Mouse (Mus musculus) CH12.LX (cell line): ENCODE results near the gene D130043K22Rik.

Source experiments
- CHD2 ChIP-seq: IDR thresholded peaks from 2 replicates; pipeline ENCODE4 v1.6.1; 2011; ENCODE audit warnings: low read length, improper control_type of control experiment
- CTCF ChIP-seq, 2 experiments: IDR thresholded peaks in 1 of 2; conservative IDR thresholded peaks in 1 of 2; 2 replicates each; pipeline ENCODE4 v1.5.1; 2011 to 2012; ENCODE audit warnings: low read depth in 2 of 2, low read length in 2 of 2, improper control_type of control experiment in 1 of 2, inconsistent platforms in 1 of 2, mild to moderate bottlenecking in 1 of 2, moderate library complexity in 1 of 2
- EP300 ChIP-seq: IDR thresholded peaks from 2 replicates; pipeline ENCODE4 v1.6.1; 2011; ENCODE audit warnings: low read length, improper control_type of control experiment
- ETS1 ChIP-seq: conservative IDR thresholded peaks from 2 replicates; pipeline ENCODE4 v1.6.1; 2012; ENCODE audit warnings: low read depth, mild to moderate bottlenecking, inconsistent platforms, low read length, improper control_type of control experiment, moderate library complexity
- HCFC1 ChIP-seq: IDR thresholded peaks from 2 replicates; pipeline ENCODE4 v1.6.1; 2012; ENCODE audit warnings: low read depth, mild to moderate bottlenecking, inconsistent platforms, low read length, improper control_type of control experiment
- MYC ChIP-seq: IDR thresholded peaks from 2 replicates; pipeline ENCODE4 v1.6.1; 2011; ENCODE audit warnings: low read depth, mild to moderate bottlenecking, improper control_type of control experiment, low read length
- POLR2A ChIP-seq: IDR thresholded peaks from 2 replicates; pipeline ENCODE4 v1.6.1; 2011; ENCODE audit warnings: low read depth, mild to moderate bottlenecking, improper control_type of control experiment, low read length
- TBP ChIP-seq: conservative IDR thresholded peaks from 2 replicates; pipeline ENCODE4 v1.6.1; 2011; ENCODE audit warnings: low read depth, low read length, improper control_type of control experiment
- TCF12 ChIP-seq: IDR thresholded peaks from 2 replicates; pipeline ENCODE4 v1.6.1; 2014; ENCODE audit warnings: low read depth, mild to moderate bottlenecking, inconsistent platforms, low read length, improper control_type of control experiment
- ZC3H11A ChIP-seq: IDR thresholded peaks from 2 replicates; pipeline ENCODE4 v1.6.1; 2012; ENCODE audit warnings: low read depth, mild to moderate bottlenecking, inconsistent platforms, low read length, improper control_type of control experiment
- ZNF384 ChIP-seq: IDR thresholded peaks from 2 replicates; pipeline ENCODE4 v1.6.1; 2012; ENCODE audit warnings: low read depth, low read length, improper control_type of control experiment, inconsistent platforms

DNA sequence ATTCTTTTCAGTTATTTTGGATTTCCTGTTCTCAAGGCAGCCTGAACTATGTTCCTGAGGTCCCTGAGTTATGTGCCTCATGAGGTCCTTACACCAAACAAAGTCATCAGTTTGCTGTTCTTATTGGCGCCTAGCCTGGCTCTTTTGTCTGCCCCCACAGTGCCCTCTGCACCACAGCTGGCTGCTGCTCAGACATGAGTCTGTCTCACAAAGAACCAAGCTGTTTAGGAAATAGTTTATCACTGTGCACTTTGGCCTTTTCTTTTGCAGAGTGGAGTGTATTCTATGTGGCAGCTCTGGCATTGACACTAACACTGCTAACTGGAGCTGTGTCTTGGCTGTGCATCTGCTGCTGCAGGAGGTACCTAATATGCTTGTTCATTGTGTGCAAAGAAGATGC is 44.6 kb downstream of the D130043K22Rik start:
- no peak for TF ChIP-seq EP300
- no peak for TF ChIP-seq ZC3H11A
- TF ChIP-seq POLR2A = no peak
- TF ChIP-seq TCF12 = no peak
- TF ChIP-seq CHD2 = no peak
- no peak for TF ChIP-seq TBP
- TF ChIP-seq ZNF384 = no peak
- TF ChIP-seq CTCF (conservative IDR thresholded peaks at IDR 0.05 in 1 of 2, IDR thresholded peaks at IDR 0.05 in 1 of 2; ENCODE audit: low read depth in 2 of 2, low read length in 2 of 2) = no peak
- TF ChIP-seq MYC = no peak
- no peak for TF ChIP-seq HCFC1
- TF ChIP-seq ETS1 = no peak
